Mouse (Mus musculus): ENCODE data around the gene Cdkn2d. TPM values are rescaled to one million over a fixed set of nuclear protein-coding genes. Genes with fewer than 3 reads are reported as not detected.

Gene Cdkn2d
- polyA plus RNA-seq, 1 experiment from 2014 or later, result 28.0 TPM

- peak within 1 kb of the TSS; percentile 72 for H3K9ac ChIP-seq (ENCODE audit: low read length)
- DNase-seq (ENCODE audit: low spot score), result peak; percentile 98
- peak within 1 kb of the TSS; percentile 80 for H3K4me2 ChIP-seq (replicated peaks; ENCODE audit: low read depth)
- no peaks in the 10 kb centered on the region for H3K27me3 ChIP-seq (ENCODE audit: control insufficient read depth, insufficient read depth, low read length)
- WGBS, result under 1% methylated on average over 59 of the region's 59 CpGs
- peaks cover 6% of the 10 kb centered on the region; the same call in 1 of the 2 replicates for H3K4me1 ChIP-seq (replicated peaks; ENCODE audit: control insufficient read depth, insufficient read depth)
- no peaks in the 10 kb centered on the region for H3K36me3 ChIP-seq (ENCODE audit: control insufficient read depth, insufficient read depth, low read length)
- H3K27ac ChIP-seq (replicated peaks), result peak within 1 kb of the TSS; percentile 90
- peak; percentile 81 for ATAC-seq (ENCODE audit: low FRiP score, low TSS enrichment)
- peak within 1 kb of the TSS; percentile 75 for H3K4me3 ChIP-seq (ENCODE audit: low read depth, low read length)
- no peaks in the 10 kb centered on the region for H3K9me3 ChIP-seq (ENCODE audit: control insufficient read depth, low read length)
- TF ChIP-seq CTCF (IDR thresholded peaks at IDR 0.05; ENCODE audit: low read depth), result peak; percentile 35
- TF ChIP-seq EP300 (optimal IDR thresholded peaks at IDR 0.05), result no peak
These were observed 3.4 kb downstream of the Cdkn2d start, which contains the start of gene Kri1 for GRCm38 (mm10) chr9:21287571-21288402. Gene Kri1, minus strand, starts transcription at chr9:21287969.

GRCm38 (mm10) chr9:21286753-21287152, 4.5 kb downstream of the Cdkn2d start:
- peak overlapping the region; percentile 30; the same call in 1 of the 2 replicates for H3K27ac ChIP-seq (replicated peaks)
- H3K27me3 ChIP-seq (ENCODE audit: control insufficient read depth, insufficient read depth, low read length), result no peaks in the 10 kb centered on the region
- WGBS, result 53% methylated on average over 3 of the region's 3 CpGs
- peak overlapping the region; percentile 72; the same call in 1 of the 2 replicates for H3K9ac ChIP-seq (ENCODE audit: low read length)
- no peaks in the 10 kb centered on the region for H3K9me3 ChIP-seq (ENCODE audit: control insufficient read depth, low read length)
- DNase-seq (ENCODE audit: low spot score) (no peak), ATAC-seq (ENCODE audit: low FRiP score, low TSS enrichment) (no peak)
- peak overlapping the region; percentile 80 for H3K4me2 ChIP-seq (replicated peaks; ENCODE audit: low read depth)
- peaks cover 7% of the 10 kb centered on the region; the same call in 1 of the 2 replicates for H3K36me3 ChIP-seq (ENCODE audit: control insufficient read depth, insufficient read depth, low read length)
- H3K4me3 ChIP-seq (ENCODE audit: low read depth, low read length), result peak overlapping the region; percentile 75; the same call in 1 of the 2 replicates
- no peak for TF ChIP-seq EP300 (optimal IDR thresholded peaks at IDR 0.05)
- no peak for TF ChIP-seq CTCF (IDR thresholded peaks at IDR 0.05; ENCODE audit: low read depth)
- H3K4me1 ChIP-seq (replicated peaks; ENCODE audit: control insufficient read depth, insufficient read depth), result peaks cover 6% of the 10 kb centered on the region; the same call in 1 of the 2 replicates

GRCm38 (mm10) chr9:21283994-21284393, 7.2 kb downstream of the Cdkn2d start:
- Histone ChIP-seq H3K4me1 (replicated peaks; ENCODE audit: control insufficient read depth, insufficient read depth) (peaks cover 6% of the 10 kb centered on the region; the same call in 1 of the 2 replicates), H3K9ac (ENCODE audit: low read length) (no peak overlapping the region), H3K4me2 (replicated peaks; ENCODE audit: low read depth) (no peak overlapping the region), H3K27ac (replicated peaks) (no peak overlapping the region), H3K27me3 (ENCODE audit: control insufficient read depth, insufficient read depth, low read length) (no peaks in the 10 kb centered on the region), H3K9me3 (ENCODE audit: control insufficient read depth, low read length) (no peaks in the 10 kb centered on the region), H3K36me3 (ENCODE audit: control insufficient read depth, insufficient read depth, low read length) (peaks cover 27% of the 10 kb centered on the region), H3K4me3 (ENCODE audit: low read depth, low read length) (no peak overlapping the region)
- no peak for ATAC-seq (ENCODE audit: low FRiP score, low TSS enrichment)
- 66% methylated on average over 3 of the region's 3 CpGs for WGBS
- no peak for DNase-seq (ENCODE audit: low spot score)
- no peak for TF ChIP-seq EP300 (optimal IDR thresholded peaks at IDR 0.05)
- no peak for TF ChIP-seq CTCF (IDR thresholded peaks at IDR 0.05; ENCODE audit: low read depth)

GRCm38 (mm10) chr9:21283591-21283990, 7.6 kb downstream of the Cdkn2d start:
- WGBS, result 90% methylated on average over 5 of the region's 5 CpGs
- DNase-seq (ENCODE audit: low spot score), result no peak
- H3K27me3 ChIP-seq (ENCODE audit: control insufficient read depth, insufficient read depth, low read length), result no peaks in the 10 kb centered on the region
- no peak for ATAC-seq (ENCODE audit: low FRiP score, low TSS enrichment)
- no peak overlapping the region for H3K27ac ChIP-seq (replicated peaks)
- peaks cover 28% of the 10 kb centered on the region for H3K36me3 ChIP-seq (ENCODE audit: control insufficient read depth, insufficient read depth, low read length)
- TF ChIP-seq CTCF (IDR thresholded peaks at IDR 0.05; ENCODE audit: low read depth) (peak; percentile 45), EP300 (optimal IDR thresholded peaks at IDR 0.05) (no peak)
- no peak overlapping the region for H3K9ac ChIP-seq (ENCODE audit: low read length)
- no peak overlapping the region for H3K4me3 ChIP-seq (ENCODE audit: low read depth, low read length)
- peaks cover 6% of the 10 kb centered on the region; the same call in 1 of the 2 replicates for H3K4me1 ChIP-seq (replicated peaks; ENCODE audit: control insufficient read depth, insufficient read depth)
- H3K4me2 ChIP-seq (replicated peaks; ENCODE audit: low read depth), result no peak overlapping the region
- H3K9me3 ChIP-seq (ENCODE audit: control insufficient read depth, low read length), result no peaks in the 10 kb centered on the region

GRCm38 (mm10) chr9:21277776-21278175, 13.4 kb downstream of the Cdkn2d start:
- Histone ChIP-seq H3K4me1 (replicated peaks; ENCODE audit: control insufficient read depth, insufficient read depth) (no peaks in the 10 kb centered on the region), H3K4me2 (replicated peaks; ENCODE audit: low read depth) (no peak overlapping the region), H3K4me3 (ENCODE audit: low read depth, low read length) (no peak overlapping the region), H3K27ac (replicated peaks) (no peak overlapping the region), H3K36me3 (ENCODE audit: control insufficient read depth, insufficient read depth, low read length) (peaks cover 53% of the 10 kb centered on the region), H3K9ac (ENCODE audit: low read length) (no peak overlapping the region), H3K27me3 (ENCODE audit: control insufficient read depth, insufficient read depth, low read length) (no peaks in the 10 kb centered on the region), H3K9me3 (ENCODE audit: control insufficient read depth, low read length) (no peaks in the 10 kb centered on the region)
- TF ChIP-seq EP300 (optimal IDR thresholded peaks at IDR 0.05), result no peak
- TF ChIP-seq CTCF (IDR thresholded peaks at IDR 0.05; ENCODE audit: low read depth), result no peak
- DNase-seq (ENCODE audit: low spot score) (no peak), ATAC-seq (ENCODE audit: low FRiP score, low TSS enrichment) (no peak)
- 88% methylated on average over 5 of the region's 5 CpGs for WGBS

- Histone ChIP-seq H3K36me3 (ENCODE audit: control insufficient read depth, insufficient read depth, low read length) (peaks cover 55% of the 10 kb centered on the region), H3K4me2 (replicated peaks; ENCODE audit: low read depth) (no peak overlapping the region), H3K27ac (replicated peaks) (no peak overlapping the region), H3K9ac (ENCODE audit: low read length) (no peak overlapping the region), H3K4me1 (replicated peaks; ENCODE audit: control insufficient read depth, insufficient read depth) (no peaks in the 10 kb centered on the region), H3K9me3 (ENCODE audit: control insufficient read depth, low read length) (no peaks in the 10 kb centered on the region), H3K27me3 (ENCODE audit: control insufficient read depth, insufficient read depth, low read length) (no peaks in the 10 kb centered on the region), H3K4me3 (ENCODE audit: low read depth, low read length) (no peak overlapping the region)
- DNase-seq (ENCODE audit: low spot score) (no peak), ATAC-seq (ENCODE audit: low FRiP score, low TSS enrichment) (no peak)
- WGBS, result 83% methylated on average over 8 of the region's 8 CpGs
- no peak for TF ChIP-seq EP300 (optimal IDR thresholded peaks at IDR 0.05)
These were observed 14.9 kb downstream of the Cdkn2d start for GRCm38 (mm10) chr9:21276307-21276706.
